Mouse (Mus musculus) bone marrow macrophage, adult 2 months (primary cell): ENCODE results near the gene Lsamp. TPM values are rescaled to one million over a fixed set of nuclear protein-coding genes. Genes with fewer than 3 reads are reported as not detected.
A peak's percentile ranks its signal among the peaks of the same experiment; 100 is the strongest.

ENCODE experiments used
- H3K27ac ChIP-seq: 2 replicates; pipeline ENCODE4 v1.5.1; 2012; ENCODE audit warnings: low read depth, low read length; ENCODE audit not compliant: insufficient read depth
- H3K4me1 ChIP-seq: 2 replicates; pipeline ENCODE4 v1.6.1; 2012; ENCODE audit warnings: low read length; ENCODE audit not compliant: control insufficient read depth, insufficient read depth
- H3K4me3 ChIP-seq: 2 replicates; pipeline ENCODE4 v1.5.1; 2012; ENCODE audit warnings: mild to moderate bottlenecking, low read length, moderate library complexity; ENCODE audit not compliant: insufficient read depth
- CTCF ChIP-seq: IDR thresholded peaks from 2 replicates; pipeline ENCODE4 v1.5.1; 2012; ENCODE audit warnings: low read depth, mild to moderate bottlenecking, low read length, moderate library complexity
- POLR2A ChIP-seq: IDR thresholded peaks from 2 replicates; pipeline ENCODE4 v1.6.1; 2012; ENCODE audit warnings: mild to moderate bottlenecking, low read depth, low read length, borderline replicate concordance
- polyA plus RNA-seq: library from polyadenylated mRNA; stranded (reverse); fragments of >200 nt; gene quantifications from 2 replicates; pipeline ENCODE4 v1.2.4, GENCODE M21; 2012; ENCODE audit not compliant: missing spikeins, insufficient read depth, insufficient read length

Lsamp gene
- polyA plus RNA-seq, 1 experiment: not detected

- peak overlapping the region; percentile 47 for H3K4me3 ChIP-seq
- no peaks in the 10 kb centered on the region for H3K4me1 ChIP-seq
- TF ChIP-seq CTCF (0 out of 2 replicates have a peak, but pooled peaks have one; percentile 34), POLR2A (no peak)
- H3K27ac ChIP-seq: no peak overlapping the region
These were observed 2206.2 kb downstream of the Lsamp start for GRCm38 (mm10) chr16:42190114-42191045.
